Mouse (Mus musculus) retina, embryonic 14.5 days (tissue): Measurements from ENCODE around the gene Slc35b4.
A peak's percentile ranks its signal among the peaks of the same experiment; 100 is the strongest.

ENCODE experiments used
- DNase-seq: peaks from one replicate; pipeline ENCODE4 v3.0.0-alpha.2; 2015; ENCODE audit warnings: low spot score

Gene Slc35b4

DNA sequence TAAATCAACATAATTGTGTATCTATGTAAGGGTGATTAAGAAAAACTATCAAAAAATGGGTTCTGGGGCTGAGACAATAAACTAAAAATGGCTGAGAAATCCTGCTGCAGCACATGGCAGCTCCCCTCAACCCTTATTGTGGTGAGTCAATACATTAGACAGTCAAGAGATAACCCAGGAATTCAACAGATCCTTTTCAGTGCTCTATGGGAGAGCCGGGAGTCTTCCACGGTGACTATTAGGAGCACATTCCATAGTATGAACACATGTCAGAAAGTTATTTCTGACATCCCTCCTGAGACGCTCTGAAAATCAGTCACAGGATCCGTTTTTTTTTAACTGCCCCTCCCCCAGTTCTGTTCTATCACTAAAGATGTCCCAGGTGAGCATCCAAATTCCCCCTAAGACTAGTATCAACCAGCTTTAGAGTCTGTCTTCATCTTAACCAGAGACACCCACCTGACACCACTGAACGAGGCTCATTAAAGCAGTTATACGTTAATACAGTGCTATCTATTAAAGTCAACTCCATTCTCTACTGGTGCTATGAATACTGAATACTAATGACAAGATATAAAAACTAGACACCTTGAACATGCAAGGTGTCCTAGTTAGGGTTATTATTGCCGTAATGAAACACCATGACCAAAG is 5.9 kb downstream of the Slc35b4 start:
- DNase-seq: no peak

- DNase-seq: no peak
Observed at GRCm38 (mm10) chr6:34168834-34169233, 8.1 kb downstream of the Slc35b4 start.

- no peak for DNase-seq
Observed at GRCm38 (mm10) chr6:34163014-34163413, 13.9 kb downstream of the Slc35b4 start.

GRCm38 (mm10) chr6:34162607-34163006 is 14.3 kb downstream of the Slc35b4 start:
- no peak for DNase-seq

DNA sequence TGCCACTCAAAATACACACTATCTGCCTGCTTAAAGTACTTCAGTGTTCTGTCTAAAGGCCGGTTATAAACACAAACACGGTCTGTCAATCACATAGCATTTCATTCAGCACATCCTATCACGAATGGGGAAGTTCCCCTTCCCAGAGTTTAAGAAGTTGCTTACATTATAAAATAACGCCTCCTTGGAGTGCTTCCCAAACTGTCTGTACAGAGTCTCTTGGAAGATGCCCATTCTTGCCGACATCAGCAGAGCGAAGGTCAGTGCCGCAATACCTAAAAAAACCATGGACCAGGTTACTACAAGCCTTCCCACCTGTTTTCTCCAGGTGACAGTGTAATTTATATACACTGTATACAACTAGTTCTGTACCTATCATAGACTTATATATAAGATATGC is 15.4 kb downstream of the Slc35b4 start:
- no peak for DNase-seq

DNA sequence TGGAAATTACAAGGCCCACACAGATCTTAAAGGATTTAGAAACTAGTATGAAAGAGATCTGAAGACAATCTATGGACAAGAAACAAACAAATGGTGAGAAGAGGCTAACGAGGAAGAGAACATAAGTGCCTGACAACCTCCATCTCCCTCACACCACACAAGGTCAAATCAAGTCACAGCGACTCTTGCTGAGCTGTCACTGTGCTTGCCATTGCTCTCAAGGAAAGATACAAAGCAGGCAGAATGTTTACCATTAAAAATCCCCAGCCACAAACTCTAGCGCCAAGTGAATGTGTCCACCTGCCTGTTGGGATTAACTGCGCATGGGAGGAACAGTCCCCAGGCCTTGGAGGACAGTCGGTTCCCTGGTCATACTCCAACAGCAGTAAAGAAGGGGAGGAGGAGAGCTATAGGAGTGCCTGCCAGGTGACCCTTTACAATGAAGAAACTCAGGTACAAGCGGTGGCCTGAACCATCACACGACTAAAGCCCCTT is 16.0 kb downstream of the Slc35b4 start:
- no peak for DNase-seq

- no peak for DNase-seq
Observed at GRCm38 (mm10) chr6:34159998-34160815, 16.7 kb downstream of the Slc35b4 start.

- DNase-seq: no peak
Observed at GRCm38 (mm10) chr6:34156841-34157748, 19.8 kb downstream of the Slc35b4 start.

GRCm38 (mm10) chr6:34156057-34156456 is 20.9 kb downstream of the Slc35b4 start:
- no peak for DNase-seq

GRCm38 (mm10) chr6:34155137-34155804 is 21.6 kb downstream of the Slc35b4 start:
- DNase-seq: no peak

GRCm38 (mm10) chr6:34154202-34154601 is 22.7 kb downstream of the Slc35b4 start:
- DNase-seq: no peak

DNA sequence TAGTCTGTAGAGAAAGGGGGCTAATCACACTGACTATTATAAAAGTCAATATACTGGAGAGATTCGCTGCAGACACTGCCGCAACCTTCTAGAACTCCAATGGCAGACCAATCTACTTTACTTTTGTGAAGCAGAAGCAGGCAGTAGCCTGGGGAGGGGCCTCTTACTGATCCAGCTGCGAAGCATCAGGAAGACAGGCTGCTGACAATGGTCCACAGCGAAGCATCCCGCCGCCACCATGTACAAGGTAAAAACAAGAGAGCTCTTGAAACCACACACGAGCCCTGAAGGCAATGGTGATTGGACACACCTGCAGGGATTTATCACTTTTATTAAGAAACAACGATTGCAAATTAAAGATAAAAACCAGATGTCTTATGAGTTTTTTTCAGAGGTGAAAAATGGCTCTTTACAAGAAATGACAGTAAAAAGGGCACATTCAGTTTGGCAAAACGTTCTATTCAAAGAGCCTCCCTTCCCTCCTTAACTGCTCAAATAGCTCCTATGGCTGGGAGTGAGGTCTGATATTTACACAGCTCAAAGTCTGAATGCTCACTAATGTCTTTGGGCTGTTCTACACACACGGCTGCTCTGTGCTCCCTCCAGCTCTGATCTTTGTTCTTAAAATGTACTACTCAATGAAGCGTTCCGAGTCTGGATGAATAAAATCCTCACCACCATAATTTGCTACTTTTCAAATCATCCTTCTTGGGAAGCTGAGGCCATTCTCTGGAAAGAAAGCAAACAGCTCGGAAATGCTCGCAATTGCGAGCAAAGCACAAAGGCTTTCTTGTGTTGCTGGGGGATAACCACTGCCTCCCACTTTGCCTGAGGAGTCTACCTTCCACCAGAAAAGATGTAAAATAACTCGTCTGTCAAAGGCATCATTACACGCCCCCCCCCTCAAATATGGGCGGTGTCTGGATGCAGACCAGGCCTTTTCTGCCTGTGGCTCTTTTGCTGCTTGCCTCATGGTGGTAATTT is 23.6 kb downstream of the Slc35b4 start:
- DNase-seq: no peak

GRCm38 (mm10) chr6:34149821-34150220 is 27.1 kb downstream of the Slc35b4 start:
- DNase-seq: no peak

- no peak for DNase-seq
Observed at GRCm38 (mm10) chr6:34149066-34149465, 27.8 kb downstream of the Slc35b4 start.

- DNase-seq: no peak
Observed at GRCm38 (mm10) chr6:34148639-34149038, 28.3 kb downstream of the Slc35b4 start.

- DNase-seq: peak; percentile 53
Observed at GRCm38 (mm10) chr6:34148021-34148420, 28.9 kb downstream of the Slc35b4 start.

GRCm38 (mm10) chr6:34146042-34146441 is 30.9 kb downstream of the Slc35b4 start:
- DNase-seq: no peak

GRCm38 (mm10) chr6:34142931-34143330 is 34.0 kb downstream of the Slc35b4 start:
- no peak for DNase-seq

DNA sequence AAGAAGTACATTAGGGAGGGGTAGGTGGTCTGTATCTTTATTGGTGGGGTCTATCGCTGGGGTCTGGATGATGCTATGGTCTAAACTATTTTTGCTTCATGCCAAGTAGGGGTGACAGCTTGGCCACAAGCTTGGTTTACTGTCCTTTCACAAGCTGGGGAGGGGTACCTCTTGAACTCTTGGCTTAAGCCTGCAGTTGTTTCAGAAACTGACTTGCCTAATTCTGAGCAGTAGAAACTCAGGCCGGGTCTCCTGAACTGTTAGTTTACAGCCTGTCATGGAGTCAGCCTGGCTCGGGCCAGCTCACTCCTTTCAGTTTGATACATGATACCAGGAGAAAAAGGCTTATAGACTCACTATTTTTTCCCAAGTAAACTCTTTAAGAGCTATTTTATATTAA is 38.5 kb downstream of the Slc35b4 start:
- no peak for DNase-seq

GRCm38 (mm10) chr6:34132391-34132790 is 44.5 kb downstream of the Slc35b4 start:
- no peak for DNase-seq

GRCm38 (mm10) chr6:34129261-34129660 is 47.6 kb downstream of the Slc35b4 start:
- no peak for DNase-seq
